Comparison of ENCODE assay signal across 9 mouse cellular contexts in genomic region chrX:133947427-133947826, GRCm38 (mm10). TPM values are rescaled to one million over a fixed set of nuclear protein-coding genes. Genes with fewer than 3 reads are reported as not detected.
DNase-seq lines count a peak whose midpoint lies in the region; ATAC-seq and TF ChIP-seq lines count a peak whose summit lies in the region.
"Had no signal": no experiment of that assay in that cellular context is flagged by ENCODE, and none has a peak within 500 bp of the region (broad histone marks: within the 10 kb centered on the region; RNA-seq: fewer than 3 reads in every experiment).

No protein-coding gene starts in this region.

- WGBS in kidney, embryonic 16.5 days, result 42% methylated on average over 3 of the region's 3 CpGs
- 52% methylated on average over 3 of the region's 3 CpGs for WGBS in limb, embryonic 14.5 days
- 45% methylated on average over 3 of the region's 3 CpGs for WGBS in midbrain, postnatal 0 days

- no peak overlapping the region for H3K9ac ChIP-seq in kidney, embryonic 16.5 days (replicated peaks; ENCODE audit: low read length)
- no peak overlapping the region for H3K9ac ChIP-seq in limb, embryonic 14.5 days (ENCODE audit: low read depth, low read length, severe bottlenecking)
- H3K9ac ChIP-seq in midbrain, postnatal 0 days (replicated peaks; ENCODE audit: low read length, poor library complexity, severe bottlenecking), result no peak overlapping the region
- H3K9ac ChIP-seq: embryonic facial prominence, embryonic 15.5 days had no signal

- no peaks in the 10 kb centered on the region for H3K9me3 ChIP-seq in kidney, embryonic 16.5 days (ENCODE audit: low read length)
- no peaks in the 10 kb centered on the region for H3K9me3 ChIP-seq in limb, embryonic 14.5 days (ENCODE audit: control insufficient read depth, low read length)
- H3K9me3 ChIP-seq in midbrain, postnatal 0 days (ENCODE audit: low read length), result no peaks in the 10 kb centered on the region
- H3K9me3 ChIP-seq: embryonic facial prominence, embryonic 15.5 days had no signal

- peaks cover 7% of the 10 kb centered on the region; the same call in 1 of the 2 replicates for H3K27me3 ChIP-seq in kidney, embryonic 16.5 days (ENCODE audit: insufficient read depth, low read length)
- H3K27me3 ChIP-seq in limb, embryonic 14.5 days (ENCODE audit: control insufficient read depth, insufficient read depth, low read length), result no peaks in the 10 kb centered on the region
- no peaks in the 10 kb centered on the region; the same call in 1 of the 2 replicates for H3K27me3 ChIP-seq in midbrain, postnatal 0 days (ENCODE audit: insufficient read depth, low read length)

- TF ChIP-seq CTCF in midbrain, postnatal 0 days (IDR thresholded peaks at IDR 0.05), result peak; percentile 90

- peak; percentile 71 for DNase-seq in 3T3-L1 (ENCODE audit: low read depth, low spot score)
- peak; percentile 36 for DNase-seq in MN1 (ENCODE audit: low spot score)
- peak; percentile 71 to 75 for DNase-seq in cerebellum, postnatal 14 days
- DNase-seq in limb, embryonic 14.5 days (ENCODE audit: low spot score), result peak; percentile 63
- peak; percentile 77 for DNase-seq in midbrain, postnatal 0 days (ENCODE audit: low spot score)
- DNase-seq in thymus, postnatal 25 days, result peak; percentile 41

- peak; percentile 97 for ATAC-seq in granulocyte monocyte progenitor cell, adult 5-6 weeks (replicated peaks; ENCODE audit: poor library complexity, severe bottlenecking)
- ATAC-seq in kidney, embryonic 16.5 days (ENCODE audit: low FRiP score, low TSS enrichment), result peak; percentile 81; the same call in 1 of the 2 replicates
- peak; percentile 41; the same call in 1 of the 2 replicates for ATAC-seq in limb, embryonic 14.5 days (ENCODE audit: low FRiP score, low read depth)
- peak; percentile 52; the same call in 1 of the 2 replicates for ATAC-seq in midbrain, postnatal 0 days (ENCODE audit: low FRiP score)

- H3K4me1 ChIP-seq in kidney, embryonic 16.5 days (ENCODE audit: insufficient read depth, low read length), result no peaks in the 10 kb centered on the region
- no peaks in the 10 kb centered on the region for H3K4me1 ChIP-seq in limb, embryonic 14.5 days (ENCODE audit: control insufficient read depth, insufficient read depth, low read length)
- no peaks in the 10 kb centered on the region for H3K4me1 ChIP-seq in midbrain, postnatal 0 days (ENCODE audit: insufficient read depth, low read length)
- H3K4me1 ChIP-seq: embryonic facial prominence, embryonic 15.5 days had no signal

- no peaks in the 10 kb centered on the region for H3K36me3 ChIP-seq in kidney, embryonic 16.5 days (ENCODE audit: insufficient read depth, low read length)
- H3K36me3 ChIP-seq in limb, embryonic 14.5 days (ENCODE audit: control insufficient read depth, insufficient read depth, low read length), result no peaks in the 10 kb centered on the region
- H3K36me3 ChIP-seq in midbrain, postnatal 0 days (ENCODE audit: insufficient read depth, low read length), result no peaks in the 10 kb centered on the region
- H3K36me3 ChIP-seq: embryonic facial prominence, embryonic 15.5 days had no signal

- no peak overlapping the region for H3K27ac ChIP-seq in kidney, embryonic 16.5 days (ENCODE audit: low read length)
- H3K27ac ChIP-seq in limb, embryonic 14.5 days (replicated peaks; ENCODE audit: low read depth, low read length), result no peak overlapping the region
- no peak overlapping the region for H3K27ac ChIP-seq in midbrain, postnatal 0 days (ENCODE audit: low read depth, low read length)
- H3K27ac ChIP-seq: embryonic facial prominence, embryonic 15.5 days had no signal

- H3K4me3 ChIP-seq in kidney, embryonic 16.5 days (ENCODE audit: low read length), result no peak overlapping the region
- H3K4me3 ChIP-seq in limb, embryonic 14.5 days (replicated peaks; ENCODE audit: low read length), result no peak overlapping the region
- no peak overlapping the region for H3K4me3 ChIP-seq in midbrain, postnatal 0 days (ENCODE audit: low read depth, low read length)
- H3K4me3 ChIP-seq: embryonic facial prominence, embryonic 15.5 days had no signal

- no peak overlapping the region for H3K4me2 ChIP-seq in kidney, embryonic 16.5 days (replicated peaks; ENCODE audit: low read depth, low read length)
- no peak overlapping the region for H3K4me2 ChIP-seq in limb, embryonic 14.5 days (replicated peaks; ENCODE audit: low read depth, low read length, severe bottlenecking)
- H3K4me2 ChIP-seq in midbrain, postnatal 0 days (ENCODE audit: low read depth, low read length, poor library complexity, severe bottlenecking), result no peak overlapping the region
- H3K4me2 ChIP-seq: embryonic facial prominence, embryonic 15.5 days had no signal

- no peak for TF ChIP-seq POLR2A in limb, embryonic 14.5 days (IDR thresholded peaks at IDR 0.05; ENCODE audit: borderline replicate concordance, extremely low read depth, insufficient read depth, insufficient read length)

RNA-seq across cellular contexts. Expression of gene Sytl4, which starts 34.2 kb away (rescaled TPM):
- 1.5 and 1.7 TPM in 2 replicates for total RNA-seq in granulocyte monocyte progenitor cell, adult 5-6 weeks (2014; fragmentation: Nextera tagmentation)
- 3.1 and 4.9 TPM in 2 replicates for total RNA-seq in granulocyte monocyte progenitor cell, adult 5-6 weeks (2017)
- 4.6 and 5.7 TPM in 2 replicates for polyA plus RNA-seq in kidney, embryonic 16.5 days (2015; fragmentation: Nextera tagmentation; extraction: Ambion mirVana)
- polyA plus RNA-seq in limb, embryonic 14.5 days (2012; rRNA removed), result 3.0 and 3.1 TPM in 2 replicates
- polyA plus RNA-seq in limb, embryonic 14.5 days (2014; fragmentation: Nextera tagmentation; extraction: Ambion mirVana), result 2.7 and 3.0 TPM in 2 replicates
- 0.38 and 0.99 TPM in 2 replicates for total RNA-seq in midbrain, postnatal 0 days (2014; rRNA removed)
- 0.84 and 0.86 TPM in 2 replicates for polyA plus RNA-seq in midbrain, postnatal 0 days (2015; fragmentation: Nextera tagmentation; extraction: Ambion mirVana)

RNA-seq across cellular contexts. Expression of gene Srpx2, which starts 39.2 kb away (rescaled TPM):
- not detected in 2 replicates for total RNA-seq in granulocyte monocyte progenitor cell, adult 5-6 weeks (2014; fragmentation: Nextera tagmentation)
- not detected in 2 replicates for total RNA-seq in granulocyte monocyte progenitor cell, adult 5-6 weeks (2017)
- 5.8 and 6.3 TPM in 2 replicates for polyA plus RNA-seq in kidney, embryonic 16.5 days (2015; fragmentation: Nextera tagmentation; extraction: Ambion mirVana)
- polyA plus RNA-seq in limb, embryonic 14.5 days (2012; rRNA removed), result 7.9 and 8.6 TPM in 2 replicates
- polyA plus RNA-seq in limb, embryonic 14.5 days (2014; fragmentation: Nextera tagmentation; extraction: Ambion mirVana), result 7.4 and 8.9 TPM in 2 replicates
- 1.0 and 1.6 TPM in 2 replicates for total RNA-seq in midbrain, postnatal 0 days (2014; rRNA removed)
- polyA plus RNA-seq in midbrain, postnatal 0 days (2015; fragmentation: Nextera tagmentation; extraction: Ambion mirVana), result 1.3 and 2.2 TPM in 2 replicates

RNA-seq across cellular contexts. Expression of gene Tspan6, which starts 49.2 kb away (rescaled TPM):
- total RNA-seq in granulocyte monocyte progenitor cell, adult 5-6 weeks (2014; fragmentation: Nextera tagmentation), result 1.6 TPM in 1 of 2 replicates, not detected in the other
- total RNA-seq in granulocyte monocyte progenitor cell, adult 5-6 weeks (2017), result 2.3 TPM in 1 of 2 replicates, not detected in the other
- 168 and 171 TPM in 2 replicates for polyA plus RNA-seq in kidney, embryonic 16.5 days (2015; fragmentation: Nextera tagmentation; extraction: Ambion mirVana)
- polyA plus RNA-seq in limb, embryonic 14.5 days (2012; rRNA removed), result 80.3 and 84.1 TPM in 2 replicates
- polyA plus RNA-seq in limb, embryonic 14.5 days (2014; fragmentation: Nextera tagmentation; extraction: Ambion mirVana), result 169 and 175 TPM in 2 replicates
- total RNA-seq in midbrain, postnatal 0 days (2014; rRNA removed), result 165 and 206 TPM in 2 replicates
- polyA plus RNA-seq in midbrain, postnatal 0 days (2015; fragmentation: Nextera tagmentation; extraction: Ambion mirVana), result 309 and 312 TPM in 2 replicates

Comparison
In these comparisons a context has a peak if more than half of its experiments do, and no peak if none do; other contexts are left out.
1. ATAC-seq: peak in every context shown above with its lines; median percentile 97 in granulocyte monocyte progenitor cell, adult 5-6 weeks; 81 in kidney, embryonic 16.5 days; 52 in midbrain, postnatal 0 days; 41 in limb, embryonic 14.5 days.